Mouse (Mus musculus) heart, adult 2 months (tissue): ENCODE data around the gene Gnb1l.

Experiments
- CTCF ChIP-seq: fragments of 200-600 bp; IDR thresholded peaks from 2 replicates; pipeline ENCODE4 v1.8.1; 2022; ENCODE audit warnings: antibody characterized with exemption, mild to moderate bottlenecking, moderate library complexity
- POLR2A ChIP-seq: fragments of 200-500 bp; IDR thresholded peaks from 2 replicates; pipeline ENCODE4 v1.6.1; 2011; ENCODE audit warnings: mild to moderate bottlenecking, low read depth, low read length, control low read depth; ENCODE audit not compliant: insufficient read depth

- TF ChIP-seq CTCF: no peak
- no peak for TF ChIP-seq POLR2A
These were observed 34.2 kb upstream of the Gnb1l start for GRCm38 (mm10) chr16:18464271-18464670.
